In genomic region chr3:79559021-79559772, GRCm38 (mm10) we compare ENCODE assay signal across 8 mouse cellular contexts. TPM values are rescaled to one million over a fixed set of nuclear protein-coding genes. Genes with fewer than 3 reads are reported as not detected.
A peak's percentile ranks its signal among the peaks of the same experiment; 100 is the strongest.
DNase-seq lines count a peak whose midpoint lies in the region; TF ChIP-seq lines count a peak whose summit lies in the region.

No protein-coding gene starts in this region.

- intact Hi-C loops in gastrocnemius, adult 2 months (cut with DNase I): no loop called here
- intact Hi-C loops in gastrocnemius, postnatal 36 days (cut with DNase I): no loop called here

- H3K36me3 ChIP-seq in kidney, adult 2 months (ENCODE audit: control insufficient read depth, insufficient read depth, low read length): no peaks in the 10 kb centered on the region

- peak overlapping the region; percentile 26; the same call in 1 of the 2 replicates for H3K4me3 ChIP-seq in gastrocnemius, adult 2 months
- no peak overlapping the region for H3K4me3 ChIP-seq in kidney, adult 2 months (ENCODE audit: insufficient read depth, low read depth, low read length)

- peaks cover 24% of the 10 kb centered on the region for H3K4me1 ChIP-seq in kidney, adult 2 months (ENCODE audit: control insufficient read depth, insufficient read depth, low read length)

- no peaks in the 10 kb centered on the region for H3K27me3 ChIP-seq in kidney, adult 2 months (replicated peaks; ENCODE audit: control insufficient read depth, insufficient read depth, low read length)

- peak overlapping the region; percentile 66 for H3K27ac ChIP-seq in gastrocnemius, adult 2 months
- peak overlapping the region; percentile 72 for H3K27ac ChIP-seq in kidney, adult 2 months (ENCODE audit: insufficient read depth, low read depth, low read length)

- no peak for TF ChIP-seq CTCF in gastrocnemius, adult 2 months (IDR thresholded peaks at IDR 0.05)
- TF ChIP-seq CTCF in kidney, adult 2 months (conservative IDR thresholded peaks at IDR 0.05; ENCODE audit: insufficient read depth, insufficient read length, low read depth, low read length): 0 out of 2 replicates have a peak, but pooled peaks have one; percentile 23

- 26% methylated on average over 9 of the region's 9 CpGs for WGBS in kidney, adult 2 months

- DNase-seq in gastrocnemius, adult 2 months: peak; percentile 40
- no peak for DNase-seq in gastrocnemius, postnatal 36 days
- DNase-seq in MN1 (ENCODE audit: low spot score): peak; percentile 45
- DNase-seq in fibroblast of lung, adult 2 months (ENCODE audit: low read depth): peak; percentile 70
- DNase-seq in kidney, adult 2 months: peak; percentile 95
- DNase-seq in lung, postnatal 4 days: peak; percentile 33 to 38
- no peak for DNase-seq in c-Kit-positive CD71-positive TER-119-positive erythroid progenitor cells, embryonic 14.5 days (ENCODE audit: low spot score)
- no peak for DNase-seq in spleen, postnatal 14 days (ENCODE audit: low spot score in 2 of 2)

- TF ChIP-seq POLR2A in kidney, adult 2 months (IDR thresholded peaks at IDR 0.05; ENCODE audit: low read depth, low read length): no peak

RNA-seq across cellular contexts. Expression of gene Fnip2, which starts 8.4 kb away (rescaled TPM):
- 1 to 10 TPM; 3.5 to 5.0 TPM for total RNA-seq in gastrocnemius, adult 2 months (2021)
- total RNA-seq in gastrocnemius, postnatal 36 days (2021): 1 to 10 TPM; 3.1 to 3.3 TPM
- polyA plus RNA-seq in kidney, adult 2 months (2012; rRNA removed): 18.9 and 20.0 TPM in 2 replicates

RNA-seq across cellular contexts. Expression of gene Ppid, which starts 31.9 kb away (rescaled TPM):
- 10 to 100 TPM; 38.8 to 55.8 TPM for total RNA-seq in gastrocnemius, adult 2 months (2021)
- total RNA-seq in gastrocnemius, postnatal 36 days (2021): 10 to 100 TPM; 40.2 to 46.0 TPM
- 6.4 and 9.6 TPM in 2 replicates for polyA plus RNA-seq in kidney, adult 2 months (2012; rRNA removed)

Comparison
In these comparisons a context has a peak if more than half of its experiments do, and no peak if none do; other contexts are left out.
1. DNase-seq: peak in gastrocnemius, adult 2 months (single experiment), MN1 (single experiment), fibroblast of lung, adult 2 months (single experiment), kidney, adult 2 months (single experiment) and lung, postnatal 4 days (2 of 2); none in gastrocnemius, postnatal 36 days (0 of 2), c-Kit-positive CD71-positive TER-119-positive erythroid progenitor cells, embryonic 14.5 days (single experiment) and spleen, postnatal 14 days (0 of 2).